Mouse (Mus musculus): ENCODE measurements around the gene Appl1. TPM values are rescaled to one million over a fixed set of nuclear protein-coding genes. Genes with fewer than 3 reads are reported as not detected.
A peak's percentile ranks its signal among the peaks of the same experiment; 100 is the strongest.

The Appl1 gene
- polyA plus RNA-seq, 1 experiment, result 4.6 TPM

DNA sequence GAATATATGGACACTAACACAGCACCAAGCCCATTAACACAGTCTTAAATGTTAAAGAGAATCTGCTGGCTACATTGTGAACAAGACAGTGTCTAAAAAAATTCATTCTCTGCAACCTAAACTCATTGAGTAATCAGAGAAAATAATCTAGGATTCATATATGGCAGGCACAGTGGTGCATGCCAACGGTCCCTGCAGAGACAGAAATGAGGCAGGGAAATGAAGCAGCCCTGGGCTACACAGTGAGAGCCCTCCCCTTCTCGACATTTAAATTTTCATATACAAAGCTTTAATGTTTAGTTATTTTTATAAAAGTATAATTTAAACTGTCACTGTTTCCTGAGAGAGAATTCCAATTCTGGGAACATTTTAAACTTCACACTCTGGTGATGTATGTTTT, 71.5 kb downstream of the Appl1 start:
- Histone ChIP-seq H3ac (ENCODE audit: control insufficient read depth, insufficient read length) (no peak overlapping the region), H3K36me3 (ENCODE audit: control insufficient read depth, insufficient read depth) (no peaks in the 10 kb centered on the region), H3K27me3 (ENCODE audit: control insufficient read depth, insufficient read depth, insufficient read length) (peaks cover 22% of the 10 kb centered on the region), H3K4me2 (ENCODE audit: low read depth) (no peak overlapping the region), H3K4me3 (no peak overlapping the region), H3K79me2 (ENCODE audit: control insufficient read depth, insufficient read depth) (no peaks in the 10 kb centered on the region)
- TF ChIP-seq MYOG (IDR thresholded peaks at IDR 0.05; ENCODE audit: control insufficient read depth in 1 of 3, insufficient read depth in 1 of 3, insufficient read length in 2 of 3, low read depth in 2 of 3) (no peak), MAX (IDR thresholded peaks at IDR 0.05; ENCODE audit: low read depth) (no peak), SRF (IDR thresholded peaks at IDR 0.05; ENCODE audit: control insufficient read depth, insufficient read length, low read depth) (no peak), TCF12 (IDR thresholded peaks at IDR 0.05; ENCODE audit: insufficient read depth, poor library complexity, severe bottlenecking) (no peak), USF1 (IDR thresholded peaks at IDR 0.05; ENCODE audit: low read depth) (no peak)

DNA sequence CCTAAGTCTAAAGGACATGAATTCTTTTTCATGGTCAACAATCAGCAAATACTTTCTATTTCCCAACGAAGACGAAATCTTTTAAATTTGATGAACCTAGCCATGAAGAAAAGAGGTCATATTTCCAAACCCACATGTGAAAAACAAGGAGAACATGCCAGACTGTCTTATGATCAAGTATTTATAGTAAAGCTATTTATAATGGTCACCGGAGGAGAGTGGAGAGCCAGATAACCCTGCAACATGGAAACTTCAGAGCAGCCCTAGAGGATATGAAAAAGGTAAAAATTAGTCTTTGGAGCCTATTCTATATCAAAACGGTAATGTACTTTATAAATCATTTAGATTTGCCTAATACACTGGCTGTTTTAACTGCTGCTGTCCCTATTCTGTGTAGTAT, 76.6 kb downstream of the Appl1 start, which contains the start of gene Asb14:
TSS of gene Asb14 (plus strand) at position 166 of the 400 bp plus-strand sequence.
- Histone ChIP-seq H3K4me2 (ENCODE audit: low read depth) (peak within 1 kb of the TSS; percentile 24), H3K4me3 (no peak within 1 kb of the TSS), H3K36me3 (ENCODE audit: control insufficient read depth, insufficient read depth) (no peaks in the 10 kb centered on the region), H3K27me3 (ENCODE audit: control insufficient read depth, insufficient read depth, insufficient read length) (peaks cover 30% of the 10 kb centered on the region), H3ac (ENCODE audit: control insufficient read depth, insufficient read length) (no peak within 1 kb of the TSS), H3K79me2 (ENCODE audit: control insufficient read depth, insufficient read depth) (no peaks in the 10 kb centered on the region)
- TF ChIP-seq MYOG (IDR thresholded peaks at IDR 0.05; ENCODE audit: control insufficient read depth in 1 of 3, insufficient read depth in 1 of 3, insufficient read length in 2 of 3, low read depth in 2 of 3) (no peak), CEBPB (IDR thresholded peaks at IDR 0.05; ENCODE audit: insufficient read depth, poor library complexity, severe bottlenecking) (no peak), SRF (IDR thresholded peaks at IDR 0.05; ENCODE audit: control insufficient read depth, insufficient read length, low read depth) (no peak), POLR2A (IDR thresholded peaks at IDR 0.05; ENCODE audit: insufficient read length, low read depth) (no peak), TCF3 (IDR thresholded peaks at IDR 0.05; ENCODE audit: insufficient read length, low read depth) (no peak), POLR2AphosphoS2 (IDR thresholded peaks at IDR 0.05; ENCODE audit: insufficient read length, low read depth) (no peak), MAX (IDR thresholded peaks at IDR 0.05; ENCODE audit: low read depth) (no peak), USF1 (IDR thresholded peaks at IDR 0.05; ENCODE audit: low read depth) (no peak), MYOD1 (IDR thresholded peaks at IDR 0.05; ENCODE audit: control insufficient read depth in 1 of 3, insufficient read length in 2 of 3, low read depth in 2 of 3) (no peak)

DNA sequence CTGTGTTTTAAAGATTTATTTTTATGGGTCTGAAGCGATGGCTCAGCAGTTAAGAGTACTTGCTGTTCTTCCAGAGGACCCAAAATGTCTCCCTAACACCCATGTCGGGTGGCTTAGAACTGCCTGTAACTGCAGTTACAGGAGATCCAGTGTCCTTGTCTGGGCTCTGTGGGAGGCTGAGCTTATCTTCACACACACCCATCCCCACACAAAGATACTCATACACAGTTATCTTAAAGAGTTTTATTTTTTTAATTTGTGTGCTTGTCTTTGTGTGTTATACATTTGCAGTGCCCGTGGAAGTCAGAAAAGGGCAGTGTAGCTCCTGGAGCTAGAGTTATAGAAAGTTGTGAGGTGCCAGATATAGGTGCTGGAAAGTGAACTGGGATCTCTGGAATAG, 80.3 kb downstream of the Appl1 start:
- Histone ChIP-seq H3K4me2 (ENCODE audit: low read depth) (no peak overlapping the region), H3ac (ENCODE audit: control insufficient read depth, insufficient read length) (no peak overlapping the region), H3K4me3 (no peak overlapping the region), H3K36me3 (ENCODE audit: control insufficient read depth, insufficient read depth) (no peaks in the 10 kb centered on the region), H3K79me2 (ENCODE audit: control insufficient read depth, insufficient read depth) (no peaks in the 10 kb centered on the region), H3K27me3 (ENCODE audit: control insufficient read depth, insufficient read depth, insufficient read length) (peaks cover 12% of the 10 kb centered on the region)
- TF ChIP-seq REST (IDR thresholded peaks at IDR 0.05; ENCODE audit: insufficient read depth, insufficient read length), result no peak
- no peak for TF ChIP-seq SRF (IDR thresholded peaks at IDR 0.05; ENCODE audit: control insufficient read depth, insufficient read length, low read depth)
- TF ChIP-seq MYOD1 (IDR thresholded peaks at IDR 0.05; ENCODE audit: control insufficient read depth in 1 of 3, insufficient read length in 2 of 3, low read depth in 2 of 3), result no peak
- no peak for TF ChIP-seq TCF3 (IDR thresholded peaks at IDR 0.05; ENCODE audit: insufficient read length, low read depth)
- no peak for TF ChIP-seq USF1 (IDR thresholded peaks at IDR 0.05; ENCODE audit: low read depth)
- TF ChIP-seq CEBPB (IDR thresholded peaks at IDR 0.05; ENCODE audit: insufficient read depth, poor library complexity, severe bottlenecking), result no peak
- no peak for TF ChIP-seq POLR2AphosphoS2 (IDR thresholded peaks at IDR 0.05; ENCODE audit: insufficient read length, low read depth)
- TF ChIP-seq POLR2A (IDR thresholded peaks at IDR 0.05; ENCODE audit: insufficient read length, low read depth), result no peak
- no peak for TF ChIP-seq E2F4 (IDR thresholded peaks at IDR 0.05; ENCODE audit: insufficient read depth)
- no peak for TF ChIP-seq TCF12 (IDR thresholded peaks at IDR 0.05; ENCODE audit: insufficient read depth, poor library complexity, severe bottlenecking)
- no peak for TF ChIP-seq MYOG (IDR thresholded peaks at IDR 0.05; ENCODE audit: control insufficient read depth in 1 of 3, insufficient read depth in 1 of 3, insufficient read length in 2 of 3, low read depth in 2 of 3)
- no peak for TF ChIP-seq MAX (IDR thresholded peaks at IDR 0.05; ENCODE audit: low read depth)

DNA sequence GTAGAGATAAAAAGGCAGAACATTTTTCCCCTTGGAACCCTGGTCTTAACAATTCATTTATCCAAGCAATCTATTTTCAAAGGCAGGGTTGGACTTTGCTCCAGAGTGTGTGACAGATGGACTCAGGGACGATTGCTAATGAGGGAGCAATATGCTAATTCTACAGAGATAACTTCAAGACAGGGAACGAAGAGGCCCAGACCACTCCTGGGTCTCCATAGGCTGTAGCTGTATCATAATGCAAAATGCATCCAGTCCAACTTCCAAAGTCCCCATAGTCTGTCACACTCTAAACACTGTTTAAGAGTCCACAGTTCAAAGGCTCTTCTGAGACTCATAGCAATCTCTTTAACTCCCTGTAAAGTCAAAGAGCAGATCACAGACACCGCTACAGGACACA, 83.8 kb downstream of the Appl1 start:
- no peak for TF ChIP-seq USF1 (IDR thresholded peaks at IDR 0.05; ENCODE audit: low read depth)
- no peak for TF ChIP-seq MAX (IDR thresholded peaks at IDR 0.05; ENCODE audit: low read depth)
- no peak for TF ChIP-seq MYOD1 (IDR thresholded peaks at IDR 0.05; ENCODE audit: control insufficient read depth in 1 of 3, insufficient read length in 2 of 3, low read depth in 2 of 3)
- no peak for TF ChIP-seq TCF12 (IDR thresholded peaks at IDR 0.05; ENCODE audit: insufficient read depth, poor library complexity, severe bottlenecking)
- no peak overlapping the region for H3ac ChIP-seq (ENCODE audit: control insufficient read depth, insufficient read length)
- peaks cover 10% of the 10 kb centered on the region for H3K27me3 ChIP-seq (ENCODE audit: control insufficient read depth, insufficient read depth, insufficient read length)
- no peak overlapping the region for H3K4me2 ChIP-seq (ENCODE audit: low read depth)
- H3K79me2 ChIP-seq (ENCODE audit: control insufficient read depth, insufficient read depth), result no peaks in the 10 kb centered on the region
- no peak overlapping the region for H3K4me3 ChIP-seq
- H3K36me3 ChIP-seq (ENCODE audit: control insufficient read depth, insufficient read depth), result no peaks in the 10 kb centered on the region

DNA sequence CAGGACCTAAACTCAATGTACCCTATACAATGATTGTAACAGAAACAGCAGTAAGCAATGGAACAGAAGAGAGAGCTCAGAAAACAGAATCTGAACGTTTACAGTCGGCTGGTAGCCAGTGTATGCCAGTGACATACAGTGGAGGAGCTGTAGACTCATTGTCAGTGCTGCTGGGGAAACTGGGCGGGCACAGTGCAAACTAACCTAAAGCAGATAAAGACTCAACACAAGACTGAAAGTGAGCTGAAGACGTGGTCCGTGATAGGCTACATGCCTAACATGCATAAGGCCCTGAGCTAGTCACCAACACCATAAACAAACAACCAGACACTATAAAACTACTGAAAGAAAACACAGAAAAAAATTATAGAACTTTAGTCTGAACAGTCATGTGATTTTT, 89.3 kb downstream of the Appl1 start:
- H3K27me3 ChIP-seq (ENCODE audit: control insufficient read depth, insufficient read depth, insufficient read length), result peaks cover 8% of the 10 kb centered on the region
- TF ChIP-seq CEBPB (IDR thresholded peaks at IDR 0.05; ENCODE audit: insufficient read depth, poor library complexity, severe bottlenecking) (no peak), POLR2AphosphoS2 (IDR thresholded peaks at IDR 0.05; ENCODE audit: insufficient read length, low read depth) (no peak), POLR2A (IDR thresholded peaks at IDR 0.05; ENCODE audit: insufficient read length, low read depth) (no peak), MYOD1 (IDR thresholded peaks at IDR 0.05; ENCODE audit: control insufficient read depth in 1 of 3, insufficient read length in 2 of 3, low read depth in 2 of 3) (no peak), REST (IDR thresholded peaks at IDR 0.05; ENCODE audit: insufficient read depth, insufficient read length) (no peak), USF1 (IDR thresholded peaks at IDR 0.05; ENCODE audit: low read depth) (no peak)
- no peaks in the 10 kb centered on the region for H3K79me2 ChIP-seq (ENCODE audit: control insufficient read depth, insufficient read depth)
- no peak overlapping the region for H3K4me2 ChIP-seq (ENCODE audit: low read depth)
- H3K36me3 ChIP-seq (ENCODE audit: control insufficient read depth, insufficient read depth), result no peaks in the 10 kb centered on the region
- no peak overlapping the region for H3ac ChIP-seq (ENCODE audit: control insufficient read depth, insufficient read length)
- no peak overlapping the region for H3K4me3 ChIP-seq

All from myocyte (in vitro differentiated cells).